Mouse (Mus musculus): ENCODE results near the gene Apol8.
"Not testable (repeated sequence)": the region's sequence is repeated elsewhere in the genome, so short reads cannot be mapped to it uniquely, and the experiment has no call there.

- TF ChIP-seq CTCF, EP300 (IDR thresholded peaks at IDR 0.05; ENCODE audit: low read depth): not testable (repeated sequence)
These were observed 24.0 kb downstream of the Apol8 start for GRCm38 (mm10) chr15:77732851-77733250.

Data from liver, postnatal 0 days (tissue).